Mouse (Mus musculus): ENCODE measurements around the gene Dazap2. TPM values are rescaled to one million over a fixed set of nuclear protein-coding genes. Genes with fewer than 3 reads are reported as not detected.

Gene Dazap2
- total and polyA plus RNA-seq, 3 experiments, result 100 to 341 (median 233) TPM

- no peaks in the 10 kb centered on the region for H3K9me3 ChIP-seq (replicated peaks; ENCODE audit: insufficient read depth, low read length)
- TF ChIP-seq POLR2AphosphoS5 (IDR thresholded peaks at IDR 0.05; ENCODE audit: borderline replicate concordance, low read depth, low read length) (no peak), MAFK (IDR thresholded peaks at IDR 0.05; ENCODE audit: borderline replicate concordance, low read depth, low read length) (no peak)
- H3K79me2 ChIP-seq (ENCODE audit: control insufficient read depth, insufficient read depth, low read length, poor library complexity), result no peaks in the 10 kb centered on the region
- DNase-seq (ENCODE audit: low read depth, low spot score), result no peak
- H3K36me3 ChIP-seq (ENCODE audit: control insufficient read depth in 1 of 2, insufficient read depth in 2 of 2, low read length in 2 of 2), result no peaks in the 10 kb centered on the region
- H3K27me3 ChIP-seq (ENCODE audit: control insufficient read depth in 1 of 2, insufficient read depth in 2 of 2, low read length in 2 of 2), result peaks cover 0 to 3% of the 10 kb centered on the region in 2 experiments; a peak in 2 of 4 replicates
- H3K9ac ChIP-seq (ENCODE audit: control insufficient read depth, low read depth, low read length, poor library complexity, severe bottlenecking), result no peak overlapping the region
- no peaks in the 10 kb centered on the region for H3K4me1 ChIP-seq (ENCODE audit: control insufficient read depth in 1 of 2, insufficient read depth in 2 of 2, low read length in 2 of 2)
- no peak overlapping the region for H3K4me3 ChIP-seq (ENCODE audit: control insufficient read depth in 1 of 2, insufficient read depth in 1 of 2, low read depth in 2 of 2, low read length in 2 of 2)
- no peak overlapping the region for H3K27ac ChIP-seq (ENCODE audit: control insufficient read depth, low read depth, low read length)
Measured at GRCm38 (mm10) chr15:100590436-100590835, 24.7 kb upstream of the Dazap2 start.

- no peak for TF ChIP-seq MAZ (IDR thresholded peaks at IDR 0.05; ENCODE audit: low read depth, low read length)
- TF ChIP-seq HCFC1 (IDR thresholded peaks at IDR 0.05; ENCODE audit: low read depth, low read length), result no peak
- no peak for TF ChIP-seq SIN3A (IDR thresholded peaks at IDR 0.05; ENCODE audit: low read length)
- no peak for TF ChIP-seq TAL1 (IDR thresholded peaks at IDR 0.05; ENCODE audit: low read length)
- no peak for TF ChIP-seq ELF1 (IDR thresholded peaks at IDR 0.05; ENCODE audit: low read depth, low read length)
- TF ChIP-seq UBTF (IDR thresholded peaks at IDR 0.05; ENCODE audit: borderline replicate concordance, insufficient read depth, low read depth, low read length), result no peak
- no peak for TF ChIP-seq CHD2 (IDR thresholded peaks at IDR 0.05; ENCODE audit: low read length)
- TF ChIP-seq JUND (IDR thresholded peaks at IDR 0.05; ENCODE audit: low read depth, low read length), result no peak
- TF ChIP-seq GATA1 (IDR thresholded peaks at IDR 0.05; ENCODE audit: low read depth, low read length), result no peak
- TF ChIP-seq ZC3H11A (IDR thresholded peaks at IDR 0.05; ENCODE audit: low read depth, low read length), result no peak
- no peak for TF ChIP-seq POLR2A (IDR thresholded peaks at IDR 0.05; ENCODE audit: control insufficient read depth in 1 of 2, insufficient read depth in 1 of 2, low read depth in 1 of 2, low read length in 2 of 2, poor library complexity in 1 of 2)
- no peak for TF ChIP-seq MXI1 (IDR thresholded peaks at IDR 0.05; ENCODE audit: low read depth, low read length)
- no peak for TF ChIP-seq NRF1 (IDR thresholded peaks at IDR 0.05; ENCODE audit: insufficient read depth, low read depth, low read length, poor library complexity, severe bottlenecking)
- TF ChIP-seq CHD1 (IDR thresholded peaks at IDR 0.05; ENCODE audit: low read depth, low read length), result no peak
- TF ChIP-seq RAD21 (IDR thresholded peaks at IDR 0.05; ENCODE audit: low read depth, low read length), result no peak
- no peak for TF ChIP-seq GABPA (IDR thresholded peaks at IDR 0.05; ENCODE audit: low read depth, low read length)
- TF ChIP-seq POLR2AphosphoS2 (IDR thresholded peaks at IDR 0.05; ENCODE audit: low read length), result no peak
- TF ChIP-seq ZNF384 (IDR thresholded peaks at IDR 0.05; ENCODE audit: low read depth, low read length), result no peak
- TF ChIP-seq BHLHE40 (IDR thresholded peaks at IDR 0.05; ENCODE audit: borderline replicate concordance, low read depth, low read length), result no peak
- TF ChIP-seq MYB (IDR thresholded peaks at IDR 0.05; ENCODE audit: low read depth, low read length), result no peak
- no peak overlapping the region for H3K9ac ChIP-seq (ENCODE audit: control insufficient read depth, low read depth, low read length, poor library complexity, severe bottlenecking)
- no peaks in the 10 kb centered on the region for H3K36me3 ChIP-seq (ENCODE audit: control insufficient read depth in 1 of 2, insufficient read depth in 2 of 2, low read length in 2 of 2)
- peaks cover 0 to 3% of the 10 kb centered on the region in 2 experiments; a peak in 2 of 4 replicates for H3K27me3 ChIP-seq (ENCODE audit: control insufficient read depth in 1 of 2, insufficient read depth in 2 of 2, low read length in 2 of 2)
- no peaks in the 10 kb centered on the region for H3K4me1 ChIP-seq (ENCODE audit: control insufficient read depth in 1 of 2, insufficient read depth in 2 of 2, low read length in 2 of 2)
- H3K79me2 ChIP-seq (ENCODE audit: control insufficient read depth, insufficient read depth, low read length, poor library complexity), result no peaks in the 10 kb centered on the region
- H3K4me3 ChIP-seq (ENCODE audit: control insufficient read depth in 1 of 2, insufficient read depth in 1 of 2, low read depth in 2 of 2, low read length in 2 of 2), result no peak overlapping the region
- no peak overlapping the region for H3K27ac ChIP-seq (ENCODE audit: control insufficient read depth, low read depth, low read length)
- no peak for DNase-seq (ENCODE audit: low read depth, low spot score)
- H3K9me3 ChIP-seq (replicated peaks; ENCODE audit: insufficient read depth, low read length), result no peaks in the 10 kb centered on the region
Measured at GRCm38 (mm10) chr15:100592817-100593216, 22.3 kb upstream of the Dazap2 start.

Measured in MEL (cell line).